Mouse (Mus musculus): ENCODE data around the gene Soga1. TPM values are rescaled to one million over a fixed set of nuclear protein-coding genes. Genes with fewer than 3 reads are reported as not detected.

The Soga1 gene
- total RNA-seq, 2 experiments from 2014 or later, result 0.42 to 3.6 TPM

DNA sequence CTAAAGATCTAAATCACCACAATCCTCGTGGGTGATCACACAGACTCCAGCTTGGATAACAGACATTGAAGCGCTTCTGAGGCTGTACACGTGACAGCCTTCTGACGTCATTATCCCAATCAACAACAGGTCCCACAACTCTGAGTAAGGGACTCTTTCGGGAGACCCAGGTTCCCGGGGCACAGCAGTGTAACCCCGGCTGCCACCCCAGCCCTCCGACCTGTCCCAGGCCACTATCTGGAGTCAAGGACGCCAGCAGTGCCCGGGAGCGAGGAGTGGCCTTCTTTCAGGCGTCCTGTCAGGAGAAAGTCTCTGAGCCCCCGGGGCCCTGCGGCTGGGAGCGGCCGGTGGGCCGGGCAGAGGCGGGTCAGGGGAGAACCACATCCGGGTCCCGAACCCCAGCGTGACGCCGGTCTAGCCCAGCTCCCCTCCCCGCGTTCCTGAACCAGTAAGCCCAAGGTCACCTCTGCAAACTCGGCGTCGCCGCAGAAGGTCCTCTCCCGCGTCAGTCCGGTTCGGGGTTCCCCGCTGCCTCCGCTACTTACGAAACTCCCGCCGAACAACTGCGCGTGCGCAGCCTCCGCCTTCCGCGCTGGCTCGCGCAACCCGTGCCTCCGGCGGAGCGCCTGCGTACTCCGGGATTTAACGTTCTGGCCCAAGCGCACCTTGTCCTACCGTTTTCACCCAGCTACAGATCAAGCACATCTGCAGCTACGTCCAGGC is 72.4 kb downstream of the Soga1 start, which contains the start of gene Dsn1:
Gene Dsn1, minus strand, starts transcription at position 644 of the 723 bp plus-strand sequence.
- ATAC-seq (replicated peaks; ENCODE audit: low FRiP score, poor library complexity, severe bottlenecking), result peak; percentile 91

DNA sequence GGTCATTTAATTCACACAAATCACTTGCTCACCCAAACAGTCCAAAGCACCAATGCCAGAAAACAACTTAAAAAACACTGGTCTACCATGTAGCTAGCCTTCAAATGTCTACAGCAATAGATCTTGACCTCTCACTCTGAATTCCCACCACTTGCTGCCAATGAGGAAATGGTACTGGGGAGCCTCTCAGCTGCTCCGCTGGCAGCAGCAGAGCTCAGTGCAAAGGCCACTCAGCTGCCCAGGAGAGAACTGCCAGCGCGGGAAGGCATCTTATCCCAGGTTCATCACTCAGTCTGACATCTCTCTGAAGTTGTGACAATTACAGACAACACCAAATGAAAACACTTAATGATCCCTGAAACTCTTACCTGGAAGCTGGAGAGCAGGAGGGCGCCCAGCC is 76.7 kb downstream of the Soga1 start:
- no peak for ATAC-seq (replicated peaks; ENCODE audit: low FRiP score, poor library complexity, severe bottlenecking)

DNA sequence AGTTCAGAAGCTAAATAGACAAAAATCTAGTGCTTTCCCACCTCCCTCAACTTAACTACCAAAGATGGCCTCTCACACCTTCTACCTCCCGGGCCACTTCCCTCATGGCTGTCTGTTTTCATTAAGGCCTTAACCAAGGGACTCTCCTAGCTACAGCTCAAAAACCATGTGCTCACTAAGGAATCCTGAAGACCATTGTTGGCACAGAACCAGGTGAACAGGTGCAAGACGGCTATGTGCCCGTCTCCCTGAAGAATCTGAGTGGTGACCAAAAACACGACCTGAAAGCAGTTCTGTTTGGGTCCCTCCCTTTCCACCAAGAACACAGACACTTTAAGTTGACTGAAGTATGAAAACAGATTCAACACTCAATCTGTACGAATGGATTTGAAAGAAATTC is 80.8 kb downstream of the Soga1 start:
- no peak for ATAC-seq (replicated peaks; ENCODE audit: low FRiP score, poor library complexity, severe bottlenecking)

DNA sequence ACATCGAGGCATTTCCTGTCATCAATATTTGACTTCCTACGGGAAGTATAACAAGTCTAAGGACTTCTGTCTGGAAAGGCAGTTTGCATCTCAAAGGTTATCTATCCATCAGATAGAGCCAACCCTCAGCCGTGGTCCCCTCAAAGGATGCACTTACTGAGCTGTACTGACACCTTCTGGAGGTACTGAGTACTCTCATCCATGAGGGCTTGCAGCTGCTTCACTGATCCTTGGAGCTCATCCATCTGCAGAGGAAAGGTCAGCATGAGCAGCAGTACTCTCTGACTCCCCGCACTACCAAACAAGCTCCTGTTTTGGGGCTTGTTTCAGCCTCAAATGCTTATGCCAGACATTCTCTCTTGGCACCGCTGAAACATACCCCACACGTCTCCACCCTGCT is 82.5 kb downstream of the Soga1 start:
- no peak for ATAC-seq (replicated peaks; ENCODE audit: low FRiP score, poor library complexity, severe bottlenecking)

DNA sequence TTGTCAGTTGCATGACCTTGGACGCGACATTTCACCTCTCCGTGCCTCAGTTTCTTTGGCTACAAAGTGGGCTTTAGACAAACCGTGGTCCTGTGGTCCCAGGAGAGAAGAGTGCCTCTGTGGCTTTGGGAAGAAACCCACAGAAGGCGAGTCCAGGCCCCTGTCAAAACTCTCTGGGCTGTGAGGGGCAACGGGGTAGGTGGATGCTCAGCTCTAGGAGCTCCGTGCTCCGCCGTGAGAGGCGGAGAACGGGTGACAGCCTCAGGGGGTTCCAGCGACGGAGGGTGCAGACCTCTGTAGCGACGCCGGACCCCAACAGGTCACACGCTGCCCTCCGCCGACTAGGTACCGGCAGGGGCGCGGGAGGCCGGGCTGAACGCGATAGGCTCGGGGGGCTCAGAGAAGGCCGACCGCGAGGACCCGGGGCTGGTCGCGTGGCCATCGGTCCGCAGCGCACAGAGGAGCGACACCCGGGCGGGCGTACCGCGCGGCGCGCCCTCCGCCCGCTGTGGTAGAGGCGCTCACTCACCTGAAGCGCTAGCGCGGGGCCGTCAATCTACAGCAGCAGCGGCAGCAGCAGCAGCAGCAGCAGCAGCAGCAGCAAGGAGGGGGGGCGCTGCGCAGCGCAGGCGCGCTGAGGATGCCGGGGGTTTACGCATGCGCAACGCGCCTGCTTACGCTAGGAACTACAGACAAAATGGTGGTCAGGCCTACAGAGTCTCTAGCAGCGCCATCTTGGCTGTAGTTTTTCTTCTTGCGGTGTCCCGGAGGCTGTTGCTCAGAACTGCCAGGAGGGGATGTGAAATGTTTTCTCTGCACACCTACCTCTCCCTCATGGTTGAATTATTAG is 87.4 kb downstream of the Soga1 start, which contains the start of gene Ndrg3:
Gene Ndrg3, minus strand, starts transcription at position 587 of the 850 bp plus-strand sequence.
- ATAC-seq (replicated peaks; ENCODE audit: low FRiP score, poor library complexity, severe bottlenecking), result peak; percentile 97

DNA sequence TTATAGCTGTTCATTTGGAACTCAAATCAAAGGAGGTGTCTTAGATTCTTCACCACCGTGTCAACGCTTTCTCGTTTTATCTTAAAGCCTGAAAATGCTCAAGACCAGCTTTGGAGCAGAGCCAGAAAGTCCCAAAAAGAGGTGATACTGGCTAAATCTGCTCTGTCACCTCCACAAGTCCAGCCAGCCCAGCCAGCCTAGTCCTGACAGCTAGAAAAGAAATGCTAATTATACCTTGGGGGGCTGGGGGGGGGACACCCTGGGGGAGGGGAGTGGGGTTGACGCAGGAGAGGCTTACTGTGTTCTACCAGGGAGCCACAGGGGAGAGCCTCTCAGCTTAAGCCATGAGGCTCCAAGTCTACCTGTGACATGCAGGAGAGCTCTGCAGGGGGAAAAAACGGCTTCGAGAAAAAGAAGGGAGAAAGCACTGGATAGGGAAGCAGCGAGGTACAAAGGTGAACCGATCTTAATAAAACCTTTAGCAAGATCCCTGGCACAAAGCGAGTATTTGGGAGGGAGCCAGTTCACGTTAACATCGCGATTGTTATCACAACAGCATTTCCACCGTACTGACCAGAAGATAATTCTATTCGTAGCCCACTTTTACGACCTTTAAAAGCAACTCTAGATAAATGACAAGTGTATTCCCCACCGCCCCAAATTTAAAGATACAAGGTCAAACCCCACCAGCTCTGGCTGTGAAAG is 88.2 kb downstream of the Soga1 start:
- 0 out of 2 replicates have a peak, but pooled peaks have one; percentile 13 for ATAC-seq (replicated peaks; ENCODE audit: low FRiP score, poor library complexity, severe bottlenecking)

DNA sequence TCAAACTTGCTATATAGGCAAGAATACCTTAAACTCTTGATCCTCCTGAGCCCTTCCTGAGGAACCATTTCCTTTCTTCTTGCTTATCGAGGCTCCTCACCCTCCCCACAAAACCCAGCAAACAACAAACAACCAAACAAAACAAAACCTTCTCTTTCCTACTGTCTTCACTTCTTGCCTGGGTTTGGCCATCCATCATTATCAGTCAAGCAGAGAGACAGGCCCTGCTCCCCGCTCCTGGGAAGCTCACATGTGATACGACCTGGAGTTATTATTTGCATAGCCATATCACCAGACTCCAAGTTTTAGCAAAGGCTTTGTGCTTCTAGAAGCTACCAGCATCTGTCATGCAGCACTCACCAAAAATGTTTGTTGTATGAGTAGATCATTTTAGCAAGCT is 91.7 kb downstream of the Soga1 start:
- ATAC-seq (replicated peaks; ENCODE audit: low FRiP score, poor library complexity, severe bottlenecking), result no peak

DNA sequence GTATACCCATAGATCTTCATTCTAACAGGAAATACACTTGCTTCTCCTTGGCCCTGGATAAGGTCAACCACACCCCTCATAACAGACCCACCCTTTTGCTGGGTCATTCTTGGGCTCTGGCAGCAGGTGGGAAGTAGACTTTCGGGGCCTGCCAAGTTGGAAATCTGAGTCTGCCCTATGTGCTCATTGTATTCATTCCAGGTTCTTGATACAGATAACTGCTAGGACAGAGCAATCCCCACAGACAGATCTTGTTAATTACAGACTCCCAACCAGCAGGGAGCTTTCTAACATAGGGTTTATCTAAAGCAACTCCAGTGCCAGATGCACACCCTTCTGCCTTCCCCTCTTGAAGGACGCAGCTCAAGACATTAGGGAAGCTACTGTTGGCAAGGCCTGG is 96.2 kb downstream of the Soga1 start:
- peak; percentile 93 for ATAC-seq (replicated peaks; ENCODE audit: low FRiP score, poor library complexity, severe bottlenecking)

DNA sequence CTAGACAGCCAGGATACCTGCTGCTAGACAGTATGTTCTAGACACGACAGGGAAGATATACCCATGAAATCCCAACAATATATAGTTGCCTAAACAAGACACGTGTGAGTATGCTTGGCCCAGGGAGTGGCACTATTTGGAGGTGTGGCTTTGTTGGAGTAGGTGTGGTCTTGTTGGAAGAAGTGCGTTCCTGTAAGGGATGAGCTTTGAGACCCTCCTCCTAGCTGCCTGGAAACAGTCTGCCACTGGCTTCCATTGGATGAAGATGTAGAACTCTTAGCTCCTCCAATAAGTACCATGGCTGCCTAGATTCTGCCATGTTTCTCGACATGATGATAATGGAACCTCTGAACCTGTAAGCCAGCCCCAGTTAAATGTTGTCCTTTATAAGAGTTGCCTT is 97.8 kb downstream of the Soga1 start:
- ATAC-seq (replicated peaks; ENCODE audit: low FRiP score, poor library complexity, severe bottlenecking), result no peak

DNA sequence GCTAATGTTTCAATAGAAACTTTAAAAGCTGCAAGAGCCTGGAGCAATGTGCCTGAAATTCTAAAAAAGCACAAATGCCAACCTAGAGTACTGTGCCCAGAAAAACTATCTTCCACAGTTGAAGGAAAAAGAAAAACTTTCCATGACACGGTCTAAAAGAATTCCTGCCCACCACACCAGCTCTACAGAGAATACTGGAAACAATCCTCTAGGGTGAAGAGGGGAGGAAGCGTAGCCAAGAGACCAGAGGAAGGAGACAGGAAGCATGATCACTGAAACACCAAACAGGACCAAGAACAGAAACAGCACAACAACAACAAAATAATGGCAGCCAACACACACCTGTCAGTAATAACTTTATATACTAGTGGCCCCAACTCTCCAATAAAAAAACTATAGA is 99.0 kb downstream of the Soga1 start:
- no peak for ATAC-seq (replicated peaks; ENCODE audit: low FRiP score, poor library complexity, severe bottlenecking)

DNA sequence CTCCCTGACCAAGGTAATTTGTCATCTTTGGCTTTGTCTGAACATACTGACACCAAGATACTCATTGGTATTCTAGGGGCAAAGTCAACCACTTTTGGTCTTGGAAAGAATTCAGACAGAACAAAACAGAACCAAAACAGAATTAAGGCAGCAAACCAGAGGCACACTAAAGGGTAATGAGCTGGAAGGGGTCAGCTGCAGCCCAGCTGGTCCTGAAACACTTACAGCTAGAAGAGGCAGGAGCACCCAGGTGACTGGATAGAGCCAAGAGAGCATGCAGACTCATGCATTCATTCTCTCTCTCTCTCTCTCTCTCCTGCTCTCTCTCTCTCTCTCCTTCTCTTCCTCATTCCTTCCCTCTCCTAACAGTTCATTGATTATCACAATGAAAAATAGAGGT is 102.3 kb downstream of the Soga1 start:
- no peak for ATAC-seq (replicated peaks; ENCODE audit: low FRiP score, poor library complexity, severe bottlenecking)

DNA sequence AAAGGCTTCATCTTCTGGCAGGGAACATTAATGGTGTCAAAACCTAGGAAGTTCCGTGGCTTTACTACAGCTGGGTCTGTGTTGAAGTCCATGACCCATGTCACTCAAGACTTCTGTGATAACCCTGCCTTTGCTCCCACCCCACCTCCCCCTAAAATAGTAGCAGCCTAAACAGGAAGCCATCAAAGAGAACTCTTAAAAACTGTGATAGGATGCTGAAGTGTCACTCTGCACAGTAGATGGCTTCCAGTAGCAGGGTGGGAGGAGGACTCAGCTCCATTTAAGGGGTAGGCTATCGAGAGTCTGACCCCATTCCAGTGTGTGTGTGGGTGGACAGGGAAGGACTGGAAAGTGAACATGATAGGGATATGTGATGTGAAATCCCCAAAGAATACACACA is 104.1 kb downstream of the Soga1 start:
- no peak for ATAC-seq (replicated peaks; ENCODE audit: low FRiP score, poor library complexity, severe bottlenecking)

DNA sequence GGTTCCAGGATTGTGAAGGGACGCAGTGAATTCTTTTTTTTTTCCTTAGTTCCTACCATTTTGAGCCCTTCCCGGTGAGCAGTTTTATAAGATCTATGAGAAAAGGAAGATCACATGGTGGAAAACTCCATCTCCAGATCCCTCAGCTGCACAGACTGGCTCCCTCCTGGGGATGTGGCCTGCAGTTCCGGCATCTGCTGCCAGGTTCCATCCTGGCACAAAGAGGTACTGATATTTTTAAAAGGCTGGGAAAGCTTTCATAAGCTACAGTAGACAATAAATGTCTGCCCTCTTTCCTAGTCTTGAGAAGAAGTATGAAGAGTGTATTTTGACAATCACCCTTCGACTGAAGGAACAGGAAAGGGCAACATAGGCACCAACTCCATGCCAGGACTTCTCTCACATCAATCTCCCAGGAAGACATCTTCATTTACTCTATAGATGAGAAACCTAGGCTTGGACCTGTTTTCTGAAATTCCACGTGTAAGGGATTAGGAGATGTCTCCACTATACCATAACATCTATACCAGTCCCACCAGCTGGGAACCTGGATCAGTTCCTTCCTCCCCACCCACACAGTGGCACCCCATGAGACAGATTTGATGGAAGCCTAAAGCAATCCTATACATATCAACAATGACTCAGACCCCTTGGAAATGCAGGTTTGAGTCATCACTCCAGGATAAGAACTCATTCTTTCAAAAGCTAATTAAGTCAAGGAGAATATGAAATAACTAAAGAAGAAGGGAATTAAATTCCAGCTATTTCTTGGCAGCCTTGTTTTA is 105.5 kb downstream of the Soga1 start:
- ATAC-seq (replicated peaks; ENCODE audit: low FRiP score, poor library complexity, severe bottlenecking), result no peak

DNA sequence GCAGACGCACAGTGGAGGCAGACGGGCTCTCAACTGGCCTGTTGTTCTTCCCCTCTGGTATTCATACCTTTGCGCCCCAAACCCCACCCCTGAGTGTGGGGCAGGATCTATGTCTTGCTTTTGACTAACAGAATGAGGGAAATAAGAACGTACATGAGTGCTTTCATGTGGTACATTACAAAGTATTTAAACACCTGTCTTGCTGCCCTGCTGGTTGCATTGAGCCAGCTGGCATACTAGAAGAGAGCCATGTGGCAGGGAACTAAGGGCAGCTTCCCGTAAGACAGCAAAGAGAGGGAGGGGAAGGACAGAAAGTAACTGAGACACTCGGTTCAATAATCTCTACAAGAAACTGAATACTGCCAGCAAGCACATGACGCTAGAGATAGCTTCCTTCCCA is 108.8 kb downstream of the Soga1 start:
- ATAC-seq (replicated peaks; ENCODE audit: low FRiP score, poor library complexity, severe bottlenecking), result no peak

DNA sequence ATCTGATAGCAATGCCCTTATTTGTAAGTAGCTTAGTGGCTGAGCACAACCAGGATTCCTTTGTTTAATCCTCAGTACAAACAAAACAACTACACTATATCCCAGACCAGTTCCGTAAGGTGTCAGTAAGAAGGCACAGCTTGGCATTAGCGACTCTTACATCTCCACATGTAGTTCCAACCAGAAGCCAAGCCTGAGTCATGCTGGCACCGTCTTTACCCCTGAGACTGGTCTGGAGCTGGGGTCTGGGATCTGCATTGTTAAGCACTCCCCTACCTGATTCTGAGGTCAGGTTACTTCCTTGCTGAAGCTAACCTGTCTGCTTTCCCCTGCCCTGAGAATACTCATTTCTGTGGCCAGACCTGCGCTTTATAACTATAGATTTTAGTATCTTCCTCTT is 110.6 kb downstream of the Soga1 start:
- no peak for ATAC-seq (replicated peaks; ENCODE audit: low FRiP score, poor library complexity, severe bottlenecking)

DNA sequence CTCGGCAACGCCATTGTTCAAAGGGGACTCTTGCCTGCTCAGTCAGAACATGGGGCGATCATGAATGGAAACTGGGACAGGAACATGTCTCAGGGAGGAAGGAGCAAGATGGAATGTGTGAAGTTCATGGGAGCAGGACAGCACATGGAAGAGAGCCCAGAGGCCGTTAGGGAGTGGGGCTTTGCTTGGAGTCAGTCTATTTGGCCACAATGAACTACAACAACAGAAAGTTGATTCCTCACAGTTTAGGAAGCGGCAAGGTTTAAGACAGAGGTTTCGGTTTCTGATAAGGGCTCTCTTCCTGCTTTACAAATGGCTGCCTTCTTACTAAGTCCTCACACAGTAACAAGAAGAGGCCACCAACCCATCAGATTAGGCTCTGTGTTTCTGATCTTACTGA is 111.7 kb downstream of the Soga1 start:
- ATAC-seq (replicated peaks; ENCODE audit: low FRiP score, poor library complexity, severe bottlenecking), result no peak

Data from erythroid progenitor cell, adult 5-6 weeks (primary cell).